Mouse (Mus musculus): ENCODE data around the gene Zmiz2. TPM values are rescaled to one million over a fixed set of nuclear protein-coding genes. Genes with fewer than 3 reads are reported as not detected.
"Not testable (repeated sequence)": the region's sequence is repeated elsewhere in the genome, so short reads cannot be mapped to it uniquely, and the experiment has no call there.

Gene Zmiz2
- polyA plus RNA-seq, 1 experiment, result 225 TPM

DNA sequence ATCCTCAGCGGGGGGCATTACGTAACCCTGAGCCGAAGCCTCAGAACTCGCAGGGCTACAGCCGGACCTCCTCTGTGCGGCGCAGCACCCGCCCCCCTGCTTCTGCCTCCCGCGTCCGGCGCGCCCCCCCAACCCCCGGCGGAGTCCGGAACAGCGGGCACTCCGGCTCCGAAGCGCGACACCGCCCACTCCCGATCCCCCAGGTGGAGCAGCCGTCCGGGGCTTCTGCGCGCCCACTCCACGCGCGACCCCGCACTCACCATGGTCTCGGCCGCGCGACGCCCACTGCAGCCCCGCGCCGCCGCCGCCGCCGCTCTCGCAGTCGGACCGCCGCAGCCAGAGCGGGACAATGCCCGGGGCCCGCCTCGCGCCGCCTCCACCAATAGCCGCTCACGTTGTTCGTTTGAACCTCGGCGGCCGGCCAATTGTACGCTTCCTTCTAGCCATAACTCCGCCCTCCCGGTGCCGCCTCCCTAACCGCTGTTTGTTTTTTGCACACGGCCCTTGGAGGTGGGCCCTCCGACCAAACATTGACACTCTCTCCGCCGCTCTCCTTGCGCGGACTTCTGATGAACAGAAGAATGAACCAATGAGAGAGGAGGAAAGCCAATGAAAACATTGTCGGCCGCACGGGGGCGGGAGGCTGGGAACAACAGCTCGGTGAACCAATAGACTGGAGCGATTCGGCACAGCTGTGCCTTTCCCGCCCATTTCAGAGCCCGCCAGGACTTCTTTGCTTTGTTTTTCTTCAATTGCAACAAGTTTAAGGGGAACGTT is 55.4 kb downstream of the Zmiz2 start, which contains the start of gene H2afv:
Gene H2afv (minus strand): TSS at position 367 of the 777 bp plus-strand sequence.
- TF ChIP-seq FLI1 (IDR thresholded peaks at IDR 0.05; ENCODE audit: low read length) (no peak; the same call in 1 of the 2 replicates), GATA1 (IDR thresholded peaks at IDR 0.05; ENCODE audit: borderline replicate concordance, low read length) (no peak)
- Histone ChIP-seq H3K9me3 (no peaks in the 10 kb centered on the region), H3K27me3 (replicated peaks) (no peaks in the 10 kb centered on the region), H3K4me3 (replicated peaks) (peak within 1 kb of the TSS; percentile 95), H3K36me3 (replicated peaks; ENCODE audit: low read length) (peaks cover under 1% of the 10 kb centered on the region), H3K4me1 (peaks cover 25% of the 10 kb centered on the region)

DNA sequence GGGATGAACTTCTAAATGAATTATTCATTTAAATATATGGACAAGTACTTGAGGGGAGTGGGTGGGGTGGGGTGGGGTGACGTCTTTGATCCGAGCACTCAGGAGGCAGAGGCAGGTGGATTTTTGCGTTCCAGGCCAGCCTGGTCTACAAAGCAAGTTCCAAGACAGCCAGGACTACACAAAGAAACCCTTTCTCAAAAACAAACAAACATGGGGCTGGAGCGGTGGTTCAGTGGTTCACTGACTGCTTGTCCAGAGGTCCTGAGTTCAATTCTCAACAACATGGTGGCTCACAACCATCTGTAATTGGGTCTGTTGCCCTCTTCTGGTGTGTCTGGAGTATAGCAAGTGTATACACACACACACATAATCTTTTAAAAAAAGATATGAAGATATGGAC is 56.6 kb downstream of the Zmiz2 start:
- TF ChIP-seq GATA1 (IDR thresholded peaks at IDR 0.05; ENCODE audit: borderline replicate concordance, low read length) (no peak), FLI1 (IDR thresholded peaks at IDR 0.05; ENCODE audit: low read length) (no peak)
- no peak overlapping the region for H3K4me3 ChIP-seq (replicated peaks)

DNA sequence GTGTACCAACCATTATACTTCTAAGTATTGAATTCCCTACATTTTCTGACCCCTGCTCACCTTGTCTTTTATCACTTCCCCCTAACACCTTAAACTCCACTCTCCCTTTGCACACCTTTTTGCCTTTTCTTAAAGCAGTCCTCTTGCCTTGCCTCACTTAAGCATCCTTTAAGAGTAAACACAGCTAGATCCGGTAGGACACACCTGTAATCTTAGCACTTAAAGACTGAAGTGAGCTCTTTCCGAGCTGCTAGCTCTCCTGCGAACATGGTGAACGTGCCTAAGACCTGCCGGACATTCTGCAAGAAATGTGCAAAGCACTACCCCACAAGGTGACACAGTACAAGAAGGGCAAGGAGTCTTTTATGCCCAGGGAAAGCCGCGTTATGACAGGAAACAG is 57.1 kb downstream of the Zmiz2 start:
- no peaks in the 10 kb centered on the region for H3K9me3 ChIP-seq
- no peak for TF ChIP-seq FLI1 (IDR thresholded peaks at IDR 0.05; ENCODE audit: low read length)
- TF ChIP-seq GATA1 (IDR thresholded peaks at IDR 0.05; ENCODE audit: borderline replicate concordance, low read length), result no peak
- H3K36me3 ChIP-seq (replicated peaks; ENCODE audit: low read length), result no peaks in the 10 kb centered on the region
- H3K4me1 ChIP-seq, result peaks cover 20% of the 10 kb centered on the region
- H3K27me3 ChIP-seq (replicated peaks), result no peaks in the 10 kb centered on the region
- no peak overlapping the region for H3K4me3 ChIP-seq (replicated peaks)

More for the DNA sequence above, 56.6 kb downstream of the Zmiz2 start:
- H3K27me3 ChIP-seq (replicated peaks), result no peaks in the 10 kb centered on the region
- H3K36me3 ChIP-seq (replicated peaks; ENCODE audit: low read length), result no peaks in the 10 kb centered on the region
- H3K4me1 ChIP-seq, result peaks cover 20% of the 10 kb centered on the region
- no peaks in the 10 kb centered on the region for H3K9me3 ChIP-seq

DNA sequence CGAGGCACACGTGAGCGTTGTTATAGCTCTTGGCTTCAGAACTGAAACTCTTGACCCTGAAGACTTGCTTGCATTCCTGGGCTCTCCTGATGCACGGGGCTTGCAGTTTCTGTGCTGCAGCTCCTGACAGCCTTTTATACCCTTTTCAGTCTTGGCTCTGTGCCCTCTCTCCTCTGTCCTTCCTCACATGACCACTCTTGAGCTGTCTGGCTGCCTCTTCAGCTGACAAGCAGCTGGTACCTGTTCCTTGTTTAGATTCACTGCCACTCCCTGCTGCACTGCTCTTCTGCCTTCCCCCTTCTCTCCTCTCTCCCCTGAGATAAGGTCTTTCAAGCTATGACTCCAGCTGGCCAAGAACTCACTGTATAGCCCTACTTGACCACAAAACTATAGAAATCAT is 58.6 kb downstream of the Zmiz2 start:
- Histone ChIP-seq H3K36me3 (replicated peaks; ENCODE audit: low read length) (no peaks in the 10 kb centered on the region), H3K9me3 (no peaks in the 10 kb centered on the region), H3K27me3 (replicated peaks) (no peaks in the 10 kb centered on the region), H3K4me3 (replicated peaks) (peak overlapping the region; percentile 42), H3K4me1 (peaks cover 19% of the 10 kb centered on the region)
- TF ChIP-seq FLI1 (IDR thresholded peaks at IDR 0.05; ENCODE audit: low read length), result no peak

DNA sequence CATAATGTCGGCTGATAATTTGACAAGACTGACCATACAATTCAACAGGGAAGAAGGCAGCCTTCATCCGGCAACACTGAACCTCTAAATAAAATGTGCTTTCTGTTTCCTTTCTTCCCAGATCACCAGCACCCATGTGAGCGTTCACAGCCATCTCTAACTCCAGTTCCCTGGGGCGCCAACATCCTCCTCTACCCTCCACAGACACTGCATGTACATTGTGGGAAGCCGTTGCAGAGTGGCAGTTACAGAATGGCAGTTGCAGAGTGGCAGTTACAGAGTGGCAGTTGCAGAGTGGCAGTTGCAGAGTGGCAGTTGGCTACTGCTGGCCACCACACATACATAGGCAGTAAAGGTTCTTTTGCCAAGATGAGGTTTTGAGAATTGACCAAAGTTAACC is 59.3 kb downstream of the Zmiz2 start:
- H3K4me1 ChIP-seq, result peaks cover 14% of the 10 kb centered on the region
- H3K27me3 ChIP-seq (replicated peaks); H3K9me3 ChIP-seq; H3K36me3 ChIP-seq (replicated peaks; ENCODE audit: low read length); H3K4me3 ChIP-seq (replicated peaks): not testable (repeated sequence)

Other genes starting within 250 kb of the Zmiz2 start
- gene A730071L15Rik, start 189.0 kb upstream of the Zmiz2 start, polyA plus RNA-seq (2012; ENCODE audit: insufficient read depth, low replicate concordance), result not detected in 2 replicates
- 7.9 and 9.9 TPM in 2 replicates for gene Nudcd3, start 188.7 kb upstream of the Zmiz2 start, polyA plus RNA-seq (2012; ENCODE audit: insufficient read depth, low replicate concordance)
- gene Npc1l1, start 158.9 kb upstream of the Zmiz2 start, polyA plus RNA-seq (2012; ENCODE audit: insufficient read depth, low replicate concordance), result not detected in 2 replicates
- gene Ddx56, start 121.3 kb upstream of the Zmiz2 start, polyA plus RNA-seq (2012; ENCODE audit: insufficient read depth, low replicate concordance), result 6.2 and 7.6 TPM in 2 replicates
- gene Tmed4, start 114.2 kb upstream of the Zmiz2 start, polyA plus RNA-seq (2012; ENCODE audit: insufficient read depth, low replicate concordance), result 2.5 and 33.8 TPM in 2 replicates
- 19.3 and 34.8 TPM in 2 replicates for gene Ogdh, start 97.4 kb upstream of the Zmiz2 start, polyA plus RNA-seq (2012; ENCODE audit: insufficient read depth, low replicate concordance)
- 18.2 and 172 TPM in 2 replicates for gene Ppia, start 26.4 kb downstream of the Zmiz2 start, polyA plus RNA-seq (2012; ENCODE audit: insufficient read depth, low replicate concordance)
- 23.2 and 32.7 TPM in 2 replicates for gene H2afv, start 55.4 kb downstream of the Zmiz2 start, polyA plus RNA-seq (2012; ENCODE audit: insufficient read depth, low replicate concordance)
- 8.7 and 12.9 TPM in 2 replicates for gene Purb, start 86.8 kb downstream of the Zmiz2 start, polyA plus RNA-seq (2012; ENCODE audit: insufficient read depth, low replicate concordance)
- 28.0 and 34.2 TPM in 2 replicates for gene Myo1g, start 131.9 kb downstream of the Zmiz2 start, polyA plus RNA-seq (2012; ENCODE audit: insufficient read depth, low replicate concordance)
- 11.6 and 24.8 TPM in 2 replicates for gene Ccm2, start 157.8 kb downstream of the Zmiz2 start, polyA plus RNA-seq (2012; ENCODE audit: insufficient read depth, low replicate concordance)
- gene Nacad, start 217.0 kb downstream of the Zmiz2 start, polyA plus RNA-seq (2012; ENCODE audit: insufficient read depth, low replicate concordance), result 0.34 and 0.63 TPM in 2 replicates
- gene Tbrg4, start 237.0 kb downstream of the Zmiz2 start, polyA plus RNA-seq (2012; ENCODE audit: insufficient read depth, low replicate concordance), result 55.6 and 136 TPM in 2 replicates
- gene Wap, start 249.6 kb downstream of the Zmiz2 start, polyA plus RNA-seq (2012; ENCODE audit: insufficient read depth, low replicate concordance), result not detected in 2 replicates

All from megakaryocyte, embryonic 14.5 days (primary cell).